Mouse (Mus musculus): ENCODE measurements at regions not wholly inside any gene's neighbourhood (a gene's known extent, or its start where the extent isn't known, plus 50 kb on each side); places are given as distances from the start of the nearest gene placed in this dataset.

- Histone ChIP-seq H3K27me3 (ENCODE audit: insufficient read depth, low read length) (no peaks in the 10 kb centered on the region), H3K4me3 (ENCODE audit: low read depth, low read length) (no peak overlapping the region), H3K4me1 (ENCODE audit: insufficient read depth, low read depth, low read length) (no peaks in the 10 kb centered on the region), H3K36me3 (replicated peaks) (no peaks in the 10 kb centered on the region), H3K9me3 (replicated peaks) (peaks cover 55% of the 10 kb centered on the region)
- TF ChIP-seq GATA1 (IDR thresholded peaks at IDR 0.05; ENCODE audit: borderline replicate concordance, low read length): no peak
- TF ChIP-seq TAL1 (conservative IDR thresholded peaks at IDR 0.05; ENCODE audit: low read depth, low read length): no peak
- no peak for TF ChIP-seq GATA2 (IDR thresholded peaks at IDR 0.05; ENCODE audit: borderline replicate concordance, low read depth, low read length)
- TF ChIP-seq CTCF (IDR thresholded peaks at IDR 0.05; ENCODE audit: low read depth, low read length): no peak
- no peak for TF ChIP-seq POLR2AphosphoS5 (IDR thresholded peaks at IDR 0.05; ENCODE audit: insufficient replicate concordance, low read depth, low read length)
- DNase-seq (ENCODE audit: low spot score) (no peak), ATAC-seq (ENCODE audit: extremely low read depth, insufficient number of reproducible peaks, low FRiP score, poor library complexity, severe bottlenecking) (no peak)
Observed at GRCm38 (mm10) chr17:83034914-83035573, 180.0 kb upstream of the Pkdcc start.

GRCm38 (mm10) chr17:83035574-83035918, 179.5 kb upstream of the Pkdcc start:
- Histone ChIP-seq H3K27me3 (ENCODE audit: insufficient read depth, low read length) (no peaks in the 10 kb centered on the region), H3K4me1 (ENCODE audit: insufficient read depth, low read depth, low read length) (no peaks in the 10 kb centered on the region), H3K9me3 (replicated peaks) (peaks cover 55% of the 10 kb centered on the region), H3K4me3 (ENCODE audit: low read depth, low read length) (no peak overlapping the region), H3K36me3 (replicated peaks) (no peaks in the 10 kb centered on the region)
- DNase-seq (ENCODE audit: low spot score) (no peak), ATAC-seq (ENCODE audit: extremely low read depth, insufficient number of reproducible peaks, low FRiP score, poor library complexity, severe bottlenecking) (no peak)
- no peak for TF ChIP-seq CTCF (IDR thresholded peaks at IDR 0.05; ENCODE audit: low read depth, low read length)
- TF ChIP-seq GATA1 (IDR thresholded peaks at IDR 0.05; ENCODE audit: borderline replicate concordance, low read length): no peak
- no peak for TF ChIP-seq POLR2AphosphoS5 (IDR thresholded peaks at IDR 0.05; ENCODE audit: insufficient replicate concordance, low read depth, low read length)
- no peak for TF ChIP-seq GATA2 (IDR thresholded peaks at IDR 0.05; ENCODE audit: borderline replicate concordance, low read depth, low read length)
- no peak for TF ChIP-seq TAL1 (conservative IDR thresholded peaks at IDR 0.05; ENCODE audit: low read depth, low read length)

- TF ChIP-seq CTCF (IDR thresholded peaks at IDR 0.05; ENCODE audit: low read depth, low read length) (no peak), GATA2 (IDR thresholded peaks at IDR 0.05; ENCODE audit: borderline replicate concordance, low read depth, low read length) (no peak), GATA1 (IDR thresholded peaks at IDR 0.05; ENCODE audit: borderline replicate concordance, low read length) (no peak), POLR2AphosphoS5 (IDR thresholded peaks at IDR 0.05; ENCODE audit: insufficient replicate concordance, low read depth, low read length) (no peak), TAL1 (conservative IDR thresholded peaks at IDR 0.05; ENCODE audit: low read depth, low read length) (no peak)
- Histone ChIP-seq H3K27me3 (ENCODE audit: insufficient read depth, low read length) (no peaks in the 10 kb centered on the region), H3K4me3 (ENCODE audit: low read depth, low read length) (no peak overlapping the region), H3K36me3 (replicated peaks) (no peaks in the 10 kb centered on the region), H3K9me3 (replicated peaks) (peaks cover 76% of the 10 kb centered on the region), H3K4me1 (ENCODE audit: insufficient read depth, low read depth, low read length) (no peaks in the 10 kb centered on the region)
- ATAC-seq (ENCODE audit: extremely low read depth, insufficient number of reproducible peaks, low FRiP score, poor library complexity, severe bottlenecking) (no peak), DNase-seq (ENCODE audit: low spot score) (no peak)
Observed at GRCm38 (mm10) chr17:83039563-83039962, 175.5 kb upstream of the Pkdcc start.

GRCm38 (mm10) chr17:83044515-83044914, 170.6 kb upstream of the Pkdcc start:
- H3K4me1 ChIP-seq (ENCODE audit: insufficient read depth, low read depth, low read length): no peaks in the 10 kb centered on the region
- TF ChIP-seq POLR2AphosphoS5 (IDR thresholded peaks at IDR 0.05; ENCODE audit: insufficient replicate concordance, low read depth, low read length) (no peak), CTCF (IDR thresholded peaks at IDR 0.05; ENCODE audit: low read depth, low read length) (no peak), GATA2 (IDR thresholded peaks at IDR 0.05; ENCODE audit: borderline replicate concordance, low read depth, low read length) (no peak), GATA1 (IDR thresholded peaks at IDR 0.05; ENCODE audit: borderline replicate concordance, low read length) (no peak), TAL1 (conservative IDR thresholded peaks at IDR 0.05; ENCODE audit: low read depth, low read length) (no peak)
- no peak for DNase-seq (ENCODE audit: low spot score)
- H3K27me3 ChIP-seq (ENCODE audit: insufficient read depth, low read length): no peaks in the 10 kb centered on the region
- H3K4me3 ChIP-seq (ENCODE audit: low read depth, low read length): no peak overlapping the region
- peaks cover 84% of the 10 kb centered on the region for H3K9me3 ChIP-seq (replicated peaks)
- ATAC-seq (ENCODE audit: extremely low read depth, insufficient number of reproducible peaks, low FRiP score, poor library complexity, severe bottlenecking): no peak
- H3K36me3 ChIP-seq (replicated peaks): no peaks in the 10 kb centered on the region

GRCm38 (mm10) chr17:83049972-83050535, 165.0 kb upstream of the Pkdcc start:
- ATAC-seq (ENCODE audit: extremely low read depth, insufficient number of reproducible peaks, low FRiP score, poor library complexity, severe bottlenecking) (no peak), DNase-seq (ENCODE audit: low spot score) (no peak)
- no peaks in the 10 kb centered on the region for H3K4me1 ChIP-seq (ENCODE audit: insufficient read depth, low read depth, low read length)
- H3K36me3 ChIP-seq (replicated peaks): no peaks in the 10 kb centered on the region
- H3K9me3 ChIP-seq (replicated peaks): peaks cover 81% of the 10 kb centered on the region
- TF ChIP-seq GATA1 (IDR thresholded peaks at IDR 0.05; ENCODE audit: borderline replicate concordance, low read length) (no peak), GATA2 (IDR thresholded peaks at IDR 0.05; ENCODE audit: borderline replicate concordance, low read depth, low read length) (no peak), TAL1 (conservative IDR thresholded peaks at IDR 0.05; ENCODE audit: low read depth, low read length) (no peak), POLR2AphosphoS5 (IDR thresholded peaks at IDR 0.05; ENCODE audit: insufficient replicate concordance, low read depth, low read length) (no peak), CTCF (IDR thresholded peaks at IDR 0.05; ENCODE audit: low read depth, low read length) (no peak)
- H3K27me3 ChIP-seq (ENCODE audit: insufficient read depth, low read length): no peaks in the 10 kb centered on the region
- no peak overlapping the region for H3K4me3 ChIP-seq (ENCODE audit: low read depth, low read length)

GRCm38 (mm10) chr17:83050591-83051197, 164.4 kb upstream of the Pkdcc start:
- Histone ChIP-seq H3K27me3 (ENCODE audit: insufficient read depth, low read length) (no peaks in the 10 kb centered on the region), H3K36me3 (replicated peaks) (no peaks in the 10 kb centered on the region), H3K9me3 (replicated peaks) (peaks cover 80% of the 10 kb centered on the region), H3K4me1 (ENCODE audit: insufficient read depth, low read depth, low read length) (no peaks in the 10 kb centered on the region), H3K4me3 (ENCODE audit: low read depth, low read length) (no peak overlapping the region)
- ATAC-seq (ENCODE audit: extremely low read depth, insufficient number of reproducible peaks, low FRiP score, poor library complexity, severe bottlenecking) (no peak), DNase-seq (ENCODE audit: low spot score) (no peak)
- TF ChIP-seq GATA2 (IDR thresholded peaks at IDR 0.05; ENCODE audit: borderline replicate concordance, low read depth, low read length): no peak
- no peak for TF ChIP-seq TAL1 (conservative IDR thresholded peaks at IDR 0.05; ENCODE audit: low read depth, low read length)
- no peak for TF ChIP-seq CTCF (IDR thresholded peaks at IDR 0.05; ENCODE audit: low read depth, low read length)
- no peak for TF ChIP-seq GATA1 (IDR thresholded peaks at IDR 0.05; ENCODE audit: borderline replicate concordance, low read length)
- no peak for TF ChIP-seq POLR2AphosphoS5 (IDR thresholded peaks at IDR 0.05; ENCODE audit: insufficient replicate concordance, low read depth, low read length)
